Mouse (Mus musculus): ENCODE data around the gene Npdc1. TPM values are rescaled to one million over a fixed set of nuclear protein-coding genes. Genes with fewer than 3 reads are reported as not detected.

The Npdc1 gene
- total RNA-seq, 2 experiments from 2014 or later = 14.2 to 17.6 TPM

Small RNAs within 50 kb of the gene (microRNA-seq; reads per million reads assigned to microRNA genes)
- gene Mir3087 = 0.36 to 0.74 reads per million in 2 experiments

Other genes starting within 250 kb of the Npdc1 start
- 1 to 10 TPM; 5.9 to 6.7 TPM for gene Nrarp, start 218.6 kb upstream of the Npdc1 start, total RNA-seq (2021)
- 1 to 10 TPM in 1 of 2 experiments, under 1 TPM in 1; 0.54 to 1.2 TPM for gene Tor4a, start 202.5 kb upstream of the Npdc1 start, total RNA-seq (2021)
- 10 to 100 TPM; 18.2 to 19.5 TPM for gene Nelfb, start 187.9 kb upstream of the Npdc1 start, total RNA-seq (2021)
- gene Stpg3, start 184.7 kb upstream of the Npdc1 start, total RNA-seq (2021) = not detected
- gene Fam166a, start 180.6 kb upstream of the Npdc1 start, total RNA-seq (2021) = not detected
- 100 to 1,000 TPM; 189 to 229 TPM for gene Tubb4b, start 174.6 kb upstream of the Npdc1 start, total RNA-seq (2021)
- not detected for gene Slc34a3, start 165.0 kb upstream of the Npdc1 start, total RNA-seq (2021)
- gene Rnf224, start 162.6 kb upstream of the Npdc1 start, total RNA-seq (2021) = not detected
- gene Rnf208, start 157.1 kb upstream of the Npdc1 start, total RNA-seq (2021) = under 1 TPM; 0.84 to 0.91 TPM
- gene Cysrt1, start 156.9 kb upstream of the Npdc1 start, total RNA-seq (2021) = not detected
- gene AL732309.1, start 152.5 kb upstream of the Npdc1 start, total RNA-seq (2021) = 1 to 10 TPM in 1 of 2 experiments, under 1 TPM in 1; 0.39 to 1.1 TPM
- gene Tmem203, start 143.9 kb upstream of the Npdc1 start, total RNA-seq (2021) = 10 to 100 TPM; 10.4 to 12.0 TPM
- gene Tprn, start 136.7 kb upstream of the Npdc1 start, total RNA-seq (2021) = 1 to 10 TPM; 3.8 to 4.5 TPM
- gene Ssna1, start 126.9 kb upstream of the Npdc1 start, total RNA-seq (2021) = 10 to 100 TPM; 25.8 to 25.9 TPM
- gene Anapc2, start 126.9 kb upstream of the Npdc1 start, total RNA-seq (2021) = 10 to 100 TPM; 27.0 to 27.8 TPM
- gene Tmem210, start 111.2 kb upstream of the Npdc1 start, total RNA-seq (2021) = not detected
- not detected for gene Lrrc26, start 109.4 kb upstream of the Npdc1 start, total RNA-seq (2021)
- gene Grin1, start 80.2 kb upstream of the Npdc1 start, total RNA-seq (2021) = not detected
- 10 to 100 TPM; 11.9 to 15.0 TPM for gene Man1b1, start 67.0 kb upstream of the Npdc1 start, total RNA-seq (2021)
- 10 to 100 TPM in 1 of 2 experiments, 1 to 10 TPM in 1; 8.7 to 11.9 TPM for gene Dpp7, start 43.0 kb upstream of the Npdc1 start, total RNA-seq (2021)
- 1 to 10 TPM; 2.2 to 3.4 TPM for gene Uap1l1, start 33.7 kb upstream of the Npdc1 start, total RNA-seq (2021)
- gene Sapcd2, start 27.0 kb upstream of the Npdc1 start, total RNA-seq (2021) = under 1 TPM; 0.10 to 0.26 TPM
- gene Entpd2, start 3.5 kb upstream of the Npdc1 start, total RNA-seq (2021) = 1 to 10 TPM; 7.2 to 9.5 TPM
- gene Fut7, start 23.9 kb downstream of the Npdc1 start, total RNA-seq (2021) = not detected
- 10 to 100 TPM; 12.3 to 16.5 TPM for gene Abca2, start 29.4 kb downstream of the Npdc1 start, total RNA-seq (2021)
- under 1 TPM; 0.35 to 0.46 TPM for gene Clic3, start 57.5 kb downstream of the Npdc1 start, total RNA-seq (2021)
- 10 to 100 TPM; 13.4 to 13.6 TPM for gene Paxx, start 61.7 kb downstream of the Npdc1 start, total RNA-seq (2021)
- gene Ptgds, start 70.7 kb downstream of the Npdc1 start, total RNA-seq (2021) = under 1 TPM in 1 of 2 experiments, not detected in 1; 0.39 TPM
- gene Lcn12, start 94.6 kb downstream of the Npdc1 start, total RNA-seq (2021) = not detected
- gene Fbxw5, start 101.4 kb downstream of the Npdc1 start, total RNA-seq (2021) = 10 to 100 TPM; 75.3 to 83.6 TPM
- 1 to 10 TPM; 1.4 to 1.5 TPM for gene C8g, start 102.4 kb downstream of the Npdc1 start, total RNA-seq (2021)
- gene Traf2, start 147.6 kb downstream of the Npdc1 start, total RNA-seq (2021) = 10 to 100 TPM in 1 of 2 experiments, 1 to 10 TPM in 1; 9.8 to 11.5 TPM
- 100 to 1,000 TPM; 139 to 157 TPM for gene Edf1, start 158.5 kb downstream of the Npdc1 start, total RNA-seq (2021)
- gene Mamdc4, start 175.5 kb downstream of the Npdc1 start, total RNA-seq (2021) = 1 to 10 TPM in 1 of 2 experiments, under 1 TPM in 1; 0.74 to 4.7 TPM
- gene Phpt1, start 175.9 kb downstream of the Npdc1 start, total RNA-seq (2021) = 10 to 100 TPM; 50.2 to 53.9 TPM
- gene Ajm1, start 182.4 kb downstream of the Npdc1 start, total RNA-seq (2021) = not detected
- 10 to 100 TPM; 74.4 to 75.9 TPM for gene Rabl6, start 209.2 kb downstream of the Npdc1 start, total RNA-seq (2021)
- gene Ccdc183, start 218.3 kb downstream of the Npdc1 start, total RNA-seq (2021) = not detected
- 10 to 100 TPM; 11.1 to 18.7 TPM for gene Tmem141, start 222.7 kb downstream of the Npdc1 start, total RNA-seq (2021)
- gene Fcna, start 228.7 kb downstream of the Npdc1 start, total RNA-seq (2021) = 1 to 10 TPM; 2.3 to 3.3 TPM